Mouse (Mus musculus): ENCODE measurements at regions not wholly inside any gene's neighbourhood (a gene's known extent, or its start where the extent isn't known, plus 50 kb on each side); places are given as distances from the start of the nearest gene placed in this dataset.

DNA sequence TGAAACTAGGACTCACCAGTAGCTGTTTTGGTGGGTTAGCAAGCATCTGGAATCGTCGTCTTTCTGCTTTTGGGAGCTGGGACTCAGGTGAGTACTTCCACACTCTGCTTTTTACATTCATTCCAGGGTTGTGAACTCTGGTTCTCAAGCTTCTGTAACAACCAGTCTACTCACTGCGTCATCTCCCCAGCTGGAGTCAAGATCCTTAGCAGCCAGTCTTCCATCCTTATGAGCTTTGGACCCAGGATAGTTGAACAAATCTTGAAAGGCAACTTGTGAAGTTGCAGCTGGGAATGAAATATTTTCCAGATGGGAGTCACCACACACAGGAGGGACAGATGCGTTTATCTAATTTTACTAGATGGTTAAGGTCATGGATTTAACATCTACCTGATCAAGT lies 223.5 kb upstream of the Klhl29 start:
- H3K4me1 ChIP-seq (ENCODE audit: control insufficient read depth, insufficient read depth, low read length): no peaks in the 10 kb centered on the region
- ATAC-seq: no peak
- no peaks in the 10 kb centered on the region for H3K27me3 ChIP-seq (ENCODE audit: control insufficient read depth, insufficient read depth, low read depth, low read length)

GRCm38 (mm10) chr12:5572831-5573230 lies 197.3 kb upstream of the Klhl29 start:
- no peak overlapping the region for H3K27ac ChIP-seq (ENCODE audit: low read length)
- 57% methylated on average over 6 of the region's 6 CpGs for WGBS

More for the DNA sequence above, 223.5 kb upstream of the Klhl29 start:
- Histone ChIP-seq H3K9me3 (replicated peaks; ENCODE audit: control insufficient read depth, low read length, poor library complexity, severe bottlenecking) (no peaks in the 10 kb centered on the region), H3K27ac (ENCODE audit: low read length) (no peak overlapping the region), H3K4me2 (ENCODE audit: low read length) (no peak overlapping the region), H3K4me3 (ENCODE audit: low read depth, low read length) (no peak overlapping the region), H3K9ac (ENCODE audit: low read depth, low read length) (no peak overlapping the region), H3K36me3 (ENCODE audit: control insufficient read depth, insufficient read depth, low read length) (no peaks in the 10 kb centered on the region)
- 92% methylated on average over 4 of the region's 4 CpGs for WGBS

DNA sequence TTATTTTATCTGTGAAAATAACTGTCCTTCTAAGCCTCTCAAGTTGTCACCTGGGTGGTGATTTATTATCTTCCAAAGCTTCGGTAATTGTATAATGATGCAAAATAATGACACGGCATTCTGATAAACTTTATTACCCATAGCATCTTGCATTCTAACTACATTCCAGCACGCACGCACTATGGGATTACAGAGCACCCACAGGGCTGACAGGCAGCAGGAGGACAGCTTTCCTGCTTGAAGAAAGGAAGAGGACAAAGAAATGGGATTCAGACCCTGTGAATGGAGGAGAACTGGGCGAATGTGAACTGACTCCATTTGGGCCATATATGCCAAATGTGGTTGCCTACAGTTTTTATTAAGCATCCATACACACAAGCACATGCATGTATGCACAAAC lies 193.5 kb upstream of the Klhl29 start:
- H3K27ac ChIP-seq (ENCODE audit: low read length): no peak overlapping the region
- H3K4me3 ChIP-seq (ENCODE audit: low read depth, low read length): no peak overlapping the region
- no peak for ATAC-seq
- H3K4me2 ChIP-seq (ENCODE audit: low read length): no peak overlapping the region
- no peak overlapping the region for H3K9ac ChIP-seq (ENCODE audit: low read depth, low read length)
- H3K36me3 ChIP-seq (ENCODE audit: control insufficient read depth, insufficient read depth, low read length): no peaks in the 10 kb centered on the region
- no peaks in the 10 kb centered on the region for H3K4me1 ChIP-seq (ENCODE audit: control insufficient read depth, insufficient read depth, low read length)
- 63% methylated on average over 5 of the region's 5 CpGs for WGBS
- no peaks in the 10 kb centered on the region for H3K9me3 ChIP-seq (replicated peaks; ENCODE audit: control insufficient read depth, low read length, poor library complexity, severe bottlenecking)
- no peaks in the 10 kb centered on the region for H3K27me3 ChIP-seq (ENCODE audit: control insufficient read depth, insufficient read depth, low read depth, low read length)

More at GRCm38 (mm10) chr12:5572831-5573230, 197.3 kb upstream of the Klhl29 start:
- Histone ChIP-seq H3K4me1 (ENCODE audit: control insufficient read depth, insufficient read depth, low read length) (no peaks in the 10 kb centered on the region), H3K36me3 (ENCODE audit: control insufficient read depth, insufficient read depth, low read length) (no peaks in the 10 kb centered on the region), H3K9ac (ENCODE audit: low read depth, low read length) (no peak overlapping the region), H3K9me3 (replicated peaks; ENCODE audit: control insufficient read depth, low read length, poor library complexity, severe bottlenecking) (no peaks in the 10 kb centered on the region), H3K27me3 (ENCODE audit: control insufficient read depth, insufficient read depth, low read depth, low read length) (no peaks in the 10 kb centered on the region), H3K4me2 (ENCODE audit: low read length) (no peak overlapping the region), H3K4me3 (ENCODE audit: low read depth, low read length) (no peak overlapping the region)
- no peak for ATAC-seq

GRCm38 (mm10) chr12:5566231-5566630 lies 190.7 kb upstream of the Klhl29 start:
- H3K4me3 ChIP-seq (ENCODE audit: low read depth, low read length): no peak overlapping the region
- H3K36me3 ChIP-seq (ENCODE audit: control insufficient read depth, insufficient read depth, low read length): no peaks in the 10 kb centered on the region
- H3K27ac ChIP-seq (ENCODE audit: low read length): no peak overlapping the region
- no peaks in the 10 kb centered on the region for H3K9me3 ChIP-seq (replicated peaks; ENCODE audit: control insufficient read depth, low read length, poor library complexity, severe bottlenecking)
- no peaks in the 10 kb centered on the region for H3K27me3 ChIP-seq (ENCODE audit: control insufficient read depth, insufficient read depth, low read depth, low read length)
- no peaks in the 10 kb centered on the region for H3K4me1 ChIP-seq (ENCODE audit: control insufficient read depth, insufficient read depth, low read length)
- H3K9ac ChIP-seq (ENCODE audit: low read depth, low read length): no peak overlapping the region
- no peak for ATAC-seq
- 21% methylated on average over 2 of the region's 2 CpGs for WGBS
- no peak overlapping the region for H3K4me2 ChIP-seq (ENCODE audit: low read length)

DNA sequence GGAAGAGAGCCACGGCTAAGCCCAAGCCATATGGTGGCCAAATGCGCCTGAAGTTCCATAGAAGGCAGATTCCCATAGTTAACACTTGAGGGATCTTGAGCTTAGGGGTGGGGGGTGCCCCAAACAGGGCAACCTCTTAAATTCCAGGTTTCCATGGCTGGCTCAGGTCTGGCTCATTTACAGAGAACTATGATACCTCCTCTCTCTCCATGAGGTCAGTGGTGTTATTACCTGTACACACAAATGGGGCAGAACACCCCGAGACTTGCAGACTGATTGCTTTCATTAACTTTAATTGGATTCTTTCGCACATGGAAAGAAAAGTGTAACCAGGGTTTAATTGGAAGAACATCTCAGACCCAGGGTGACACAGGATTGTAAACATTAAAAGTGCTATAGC lies 177.1 kb upstream of the Klhl29 start:
- Histone ChIP-seq H3K27me3 (ENCODE audit: control insufficient read depth, insufficient read depth, low read depth, low read length) (no peaks in the 10 kb centered on the region), H3K27ac (ENCODE audit: low read length) (no peak overlapping the region), H3K4me2 (ENCODE audit: low read length) (no peak overlapping the region), H3K36me3 (ENCODE audit: control insufficient read depth, insufficient read depth, low read length) (no peaks in the 10 kb centered on the region), H3K9me3 (replicated peaks; ENCODE audit: control insufficient read depth, low read length, poor library complexity, severe bottlenecking) (no peaks in the 10 kb centered on the region), H3K4me1 (ENCODE audit: control insufficient read depth, insufficient read depth, low read length) (peaks cover 6% of the 10 kb centered on the region; the same call in 1 of the 2 replicates), H3K9ac (ENCODE audit: low read depth, low read length) (no peak overlapping the region), H3K4me3 (ENCODE audit: low read depth, low read length) (no peak overlapping the region)
- 85% methylated on average over 4 of the region's 4 CpGs for WGBS
- ATAC-seq: no peak

GRCm38 (mm10) chr12:5551901-5552300 lies 176.4 kb upstream of the Klhl29 start:
- Histone ChIP-seq H3K27ac (ENCODE audit: low read length) (no peak overlapping the region), H3K4me2 (ENCODE audit: low read length) (no peak overlapping the region), H3K9ac (ENCODE audit: low read depth, low read length) (no peak overlapping the region), H3K36me3 (ENCODE audit: control insufficient read depth, insufficient read depth, low read length) (no peaks in the 10 kb centered on the region), H3K4me1 (ENCODE audit: control insufficient read depth, insufficient read depth, low read length) (peaks cover 6% of the 10 kb centered on the region; the same call in 1 of the 2 replicates), H3K27me3 (ENCODE audit: control insufficient read depth, insufficient read depth, low read depth, low read length) (no peaks in the 10 kb centered on the region), H3K4me3 (ENCODE audit: low read depth, low read length) (no peak overlapping the region), H3K9me3 (replicated peaks; ENCODE audit: control insufficient read depth, low read length, poor library complexity, severe bottlenecking) (no peaks in the 10 kb centered on the region)
- 78% methylated on average over 2 of the region's 2 CpGs for WGBS
- no peak for ATAC-seq

- H3K9ac ChIP-seq (ENCODE audit: low read depth, low read length): no peak overlapping the region
- no peak overlapping the region; the same call in 1 of the 2 replicates for H3K27ac ChIP-seq (ENCODE audit: low read length)
- ATAC-seq: no peak
These were observed 174.3 kb upstream of the Klhl29 start for GRCm38 (mm10) chr12:5549796-5550195.

GRCm38 (mm10) chr12:5547698-5548097 lies 172.2 kb upstream of the Klhl29 start:
- no peaks in the 10 kb centered on the region for H3K27me3 ChIP-seq (ENCODE audit: control insufficient read depth, insufficient read depth, low read depth, low read length)
- peaks cover 6% of the 10 kb centered on the region; the same call in 1 of the 2 replicates for H3K4me1 ChIP-seq (ENCODE audit: control insufficient read depth, insufficient read depth, low read length)
- H3K9ac ChIP-seq (ENCODE audit: low read depth, low read length): no peak overlapping the region
- 68% methylated on average over 5 of the region's 5 CpGs for WGBS
- no peak overlapping the region for H3K27ac ChIP-seq (ENCODE audit: low read length)
- no peak overlapping the region for H3K4me3 ChIP-seq (ENCODE audit: low read depth, low read length)
- H3K9me3 ChIP-seq (replicated peaks; ENCODE audit: control insufficient read depth, low read length, poor library complexity, severe bottlenecking): no peaks in the 10 kb centered on the region
- no peaks in the 10 kb centered on the region for H3K36me3 ChIP-seq (ENCODE audit: control insufficient read depth, insufficient read depth, low read length)
- ATAC-seq: no peak; the same call in 1 of the 2 replicates
- H3K4me2 ChIP-seq (ENCODE audit: low read length): no peak overlapping the region

More at GRCm38 (mm10) chr12:5549796-5550195, 174.3 kb upstream of the Klhl29 start:
- Histone ChIP-seq H3K4me1 (ENCODE audit: control insufficient read depth, insufficient read depth, low read length) (peaks cover 6% of the 10 kb centered on the region; the same call in 1 of the 2 replicates), H3K9me3 (replicated peaks; ENCODE audit: control insufficient read depth, low read length, poor library complexity, severe bottlenecking) (no peaks in the 10 kb centered on the region), H3K4me2 (ENCODE audit: low read length) (no peak overlapping the region), H3K36me3 (ENCODE audit: control insufficient read depth, insufficient read depth, low read length) (no peaks in the 10 kb centered on the region), H3K27me3 (ENCODE audit: control insufficient read depth, insufficient read depth, low read depth, low read length) (no peaks in the 10 kb centered on the region), H3K4me3 (ENCODE audit: low read depth, low read length) (no peak overlapping the region)
- WGBS: 42% methylated on average over 7 of the region's 7 CpGs

DNA sequence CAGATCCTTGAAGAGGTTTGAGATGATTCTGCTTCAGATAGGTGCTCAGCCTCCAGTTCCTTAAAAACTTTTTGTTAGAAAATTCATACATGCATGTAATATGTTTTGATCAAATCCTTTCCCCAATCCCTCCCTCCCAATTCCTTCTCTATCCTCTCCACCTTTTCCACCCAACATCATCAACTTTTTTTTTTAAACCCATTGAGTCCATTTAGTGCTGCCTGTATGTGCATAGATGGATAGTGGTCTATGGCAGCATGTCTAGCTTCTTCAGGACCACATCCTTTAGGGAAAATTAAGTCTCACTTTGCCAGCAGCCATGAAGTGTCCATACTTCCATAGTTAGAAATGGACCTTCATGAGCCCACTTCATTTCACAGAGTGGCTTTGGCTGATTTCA lies 167.2 kb upstream of the Klhl29 start:
- H3K4me2 ChIP-seq (ENCODE audit: low read length): no peak overlapping the region
- H3K9ac ChIP-seq (ENCODE audit: low read depth, low read length): no peak overlapping the region
- H3K36me3 ChIP-seq (ENCODE audit: control insufficient read depth, insufficient read depth, low read length): no peaks in the 10 kb centered on the region
- no peaks in the 10 kb centered on the region for H3K9me3 ChIP-seq (replicated peaks; ENCODE audit: control insufficient read depth, low read length, poor library complexity, severe bottlenecking)
- H3K4me3 ChIP-seq (ENCODE audit: low read depth, low read length): no peak overlapping the region
- H3K27ac ChIP-seq (ENCODE audit: low read length): no peak overlapping the region
- no peak for ATAC-seq
- H3K4me1 ChIP-seq (ENCODE audit: control insufficient read depth, insufficient read depth, low read length): no peaks in the 10 kb centered on the region
- no peaks in the 10 kb centered on the region for H3K27me3 ChIP-seq (ENCODE audit: control insufficient read depth, insufficient read depth, low read depth, low read length)
